Mouse (Mus musculus): ENCODE results near the gene Slc37a2.

DNA sequence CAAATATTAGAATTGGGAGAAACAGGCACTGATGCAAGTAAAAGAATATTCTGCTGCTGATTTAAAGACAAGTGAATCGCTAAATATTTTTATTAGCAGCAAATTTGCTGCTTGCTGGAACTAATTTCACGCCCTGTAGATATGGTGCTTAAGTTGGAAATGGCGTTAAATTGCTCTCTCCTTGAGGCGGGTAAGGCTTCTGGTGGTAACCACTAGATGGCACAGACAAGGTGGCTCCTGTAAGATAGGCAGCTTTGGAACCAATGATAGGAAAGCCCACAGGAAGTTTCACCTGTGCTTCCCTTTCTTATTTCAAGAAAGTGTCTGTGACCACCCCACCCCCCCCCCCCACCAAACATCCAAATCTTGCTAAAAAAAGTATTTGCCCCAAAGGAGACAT, 58.5 kb downstream of the Slc37a2 start:
- TF ChIP-seq POLR2A (IDR thresholded peaks at IDR 0.05; ENCODE audit: borderline replicate concordance, control insufficient read depth, low read depth, low read length): no peak
- TF ChIP-seq CTCF (IDR thresholded peaks at IDR 0.05; ENCODE audit: control insufficient read depth, insufficient read depth, low read length): no peak

Data from bone marrow, adult 2 months (tissue).